Mouse (Mus musculus) CD4-positive helper T cell, adult 2 months (primary cell): ENCODE measurements at regions not wholly inside any gene's neighbourhood (a gene's known extent, or its start where the extent isn't known, plus 50 kb on each side); places are given as distances from the start of the nearest gene placed in this dataset.

ENCODE experiments used
- DNase-seq: peaks from one replicate; pipeline ENCODE4 v3.0.0-alpha.2; 2012; ENCODE audit warnings: low read depth, missing footprints, low spot score

DNA sequence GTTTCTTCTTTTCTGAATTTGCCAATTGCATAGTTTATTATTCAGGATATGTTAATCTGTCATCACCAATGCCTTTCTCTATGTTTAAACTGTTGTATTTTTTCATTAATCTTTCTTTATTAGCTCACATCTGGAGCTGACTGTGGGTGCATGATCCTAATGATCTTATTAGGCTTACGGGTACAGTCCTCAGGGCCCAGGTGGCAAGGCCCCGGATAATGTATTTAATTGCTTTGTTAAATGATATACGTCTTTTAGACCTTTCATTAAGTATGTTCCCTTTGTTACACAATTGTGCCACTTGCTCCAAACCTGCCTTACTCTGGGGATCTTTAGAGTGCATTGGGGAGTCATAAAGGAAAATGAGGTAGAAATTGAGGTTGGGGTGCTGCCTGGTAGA is 86.7 kb upstream of the A1bg start:
- no peak for DNase-seq

DNA sequence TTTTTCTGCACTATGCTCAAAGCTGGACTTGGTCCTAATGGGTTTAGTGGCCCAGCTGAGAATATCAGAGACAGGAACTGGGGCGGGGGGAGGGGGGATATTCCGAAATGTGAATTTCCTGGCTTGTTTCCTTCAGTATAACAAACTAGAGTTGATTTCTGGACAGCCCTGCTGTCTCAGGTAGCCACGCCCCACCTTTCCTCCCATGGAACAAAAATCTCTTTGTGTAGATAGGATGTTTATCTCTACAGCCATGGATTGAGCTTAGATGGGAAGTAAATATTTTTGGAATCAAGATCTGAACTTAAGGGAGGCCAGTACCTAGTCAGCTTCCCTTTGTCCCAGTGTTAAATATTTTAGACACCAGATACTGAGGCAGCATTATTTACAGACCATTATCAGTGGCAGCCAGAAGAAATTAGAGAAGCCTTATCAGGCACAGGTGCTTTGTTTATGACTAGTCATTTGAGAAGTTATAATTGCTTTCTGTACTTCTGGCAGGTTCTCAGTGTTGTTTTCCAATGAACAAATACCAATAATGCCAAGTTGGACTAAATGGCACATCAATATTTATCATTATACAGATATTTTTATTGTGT is 84.7 kb upstream of the A1bg start:
- no peak for DNase-seq

DNA sequence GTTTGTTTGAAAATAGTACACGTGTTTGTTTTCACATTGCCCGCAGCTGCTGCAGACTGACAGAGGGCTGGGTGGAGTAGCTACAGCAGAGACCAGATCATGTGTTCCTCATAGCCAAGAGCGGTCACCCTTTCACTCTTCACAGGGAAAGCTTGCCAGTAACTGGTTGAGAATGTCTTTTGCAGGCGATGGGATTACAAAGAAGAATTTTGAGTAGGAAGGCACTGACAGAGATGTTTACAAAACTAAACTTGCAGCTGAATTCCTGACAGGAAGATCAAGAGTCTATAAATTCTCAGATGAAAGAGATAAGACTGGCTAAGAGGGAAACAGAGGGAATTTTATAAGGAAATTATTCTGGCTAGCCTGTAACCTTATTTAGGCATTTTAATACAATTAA is 83.8 kb upstream of the A1bg start:
- no peak for DNase-seq

DNA sequence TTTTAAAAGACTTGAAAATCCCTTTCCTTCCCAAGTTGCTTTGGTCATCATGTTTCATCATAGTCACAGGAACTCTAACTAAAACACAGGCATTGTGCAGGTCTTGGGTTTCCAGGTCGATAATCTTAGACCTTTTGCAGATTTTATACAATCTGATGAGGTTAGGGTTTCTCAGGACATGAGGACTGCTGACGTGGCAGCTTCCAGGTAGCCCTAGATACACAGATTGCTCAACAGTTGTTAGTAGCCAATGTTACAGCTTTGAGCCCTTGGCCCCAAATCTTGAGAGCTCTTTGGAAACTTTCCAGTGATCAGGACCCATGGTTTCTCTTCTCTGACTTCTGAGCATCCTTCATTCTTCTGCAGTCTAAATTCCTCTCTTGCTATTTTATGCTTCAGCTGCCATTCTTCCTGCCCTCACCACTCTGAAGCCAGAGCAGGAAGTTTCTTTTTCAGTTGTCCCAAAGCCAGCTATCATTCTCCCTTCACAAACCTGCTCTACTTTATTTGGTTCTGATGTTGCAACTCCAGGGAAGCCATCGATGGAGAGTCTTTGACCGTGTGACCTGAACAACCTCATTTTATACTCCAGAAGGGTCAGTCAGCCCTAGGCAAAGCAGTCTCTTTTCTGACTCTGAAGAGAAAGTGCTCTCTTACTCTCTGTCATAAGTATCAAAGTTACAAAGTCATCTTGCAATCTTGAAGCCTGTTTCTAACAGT is 71.3 kb upstream of the A1bg start:
- no peak for DNase-seq

DNA sequence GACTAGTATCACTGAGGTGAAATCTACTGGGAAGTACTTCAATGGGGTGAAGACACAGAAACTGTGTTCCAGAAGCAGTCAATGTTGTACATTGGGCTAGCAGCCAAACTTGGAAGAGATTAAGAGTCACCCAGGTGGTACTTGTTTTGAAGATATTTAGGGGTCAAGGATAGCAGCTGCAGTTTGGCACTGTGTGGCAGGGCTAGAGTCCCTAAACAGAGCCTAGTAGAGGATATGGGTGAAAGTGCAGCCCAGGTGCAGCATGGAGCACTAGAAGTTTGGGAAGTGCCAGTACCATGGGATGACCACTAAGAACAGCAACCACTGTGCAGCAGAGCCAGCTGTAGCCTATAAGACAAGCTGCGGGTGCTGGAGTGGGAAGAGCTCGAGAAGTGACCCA is 70.6 kb upstream of the A1bg start:
- no peak for DNase-seq

DNA sequence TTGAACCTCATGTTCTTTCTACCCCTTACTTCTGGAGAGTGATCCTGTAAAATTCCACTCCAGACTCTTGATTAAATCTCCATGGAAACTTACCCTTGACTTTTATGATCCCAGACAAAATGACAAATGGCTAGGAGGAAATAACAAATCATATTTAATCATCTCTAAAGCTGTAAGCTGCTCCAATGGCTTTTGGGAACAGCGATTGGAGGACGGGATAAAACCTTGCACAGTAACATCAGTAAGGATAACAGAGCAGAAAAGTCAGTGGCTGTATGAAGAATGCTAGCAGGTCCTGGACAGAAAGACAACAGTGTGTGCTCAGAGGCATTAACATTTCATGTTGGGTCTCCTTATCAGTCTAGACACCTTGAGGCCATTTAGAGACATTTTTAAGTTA is 59.8 kb upstream of the A1bg start:
- no peak for DNase-seq
